In genomic region chr6:35134844-35135243, GRCm38 (mm10) we compare ENCODE assay signal across 10 mouse cellular contexts. TPM values are rescaled to one million over a fixed set of nuclear protein-coding genes. Genes with fewer than 3 reads are reported as not detected.
DNase-seq lines count a peak whose midpoint lies in the region; ATAC-seq and TF ChIP-seq lines count a peak whose summit lies in the region.
"Had no signal": no experiment of that assay in that cellular context is flagged by ENCODE, and none has a peak within 500 bp of the region (broad histone marks: within the 10 kb centered on the region; RNA-seq: fewer than 3 reads in every experiment).

No protein-coding gene starts in this region.

- TF ChIP-seq EP300 in liver, embryonic 14.5 days (IDR thresholded peaks at IDR 0.05; ENCODE audit: low read depth), result no peak

- in situ Hi-C loops in ES-E14 (cut with MboI; ENCODE audit: low sequenced_read_pairs in 2 of 2, unreplicated experiment in 2 of 2), result no loop called here

- no peaks in the 10 kb centered on the region for H3K9me3 ChIP-seq in kidney, embryonic 14.5 days (ENCODE audit: control insufficient read depth, low read length)
- H3K9me3 ChIP-seq in ES-E14 (ENCODE audit: control insufficient read depth, insufficient read depth, low read depth, low read length), result no peaks in the 10 kb centered on the region
- H3K9me3 ChIP-seq in embryonic facial prominence, embryonic 15.5 days (replicated peaks), result no peaks in the 10 kb centered on the region
- no peaks in the 10 kb centered on the region for H3K9me3 ChIP-seq in liver, embryonic 14.5 days (ENCODE audit: control insufficient read depth, low read length)

- WGBS in kidney, embryonic 14.5 days, result 62% methylated on average over 2 of the region's 2 CpGs
- WGBS in embryonic facial prominence, embryonic 15.5 days, result 55% methylated on average over 2 of the region's 2 CpGs
- 32% methylated on average over 2 of the region's 2 CpGs for WGBS in liver, embryonic 14.5 days (ENCODE audit: insufficient replicate concordance)

- H3K36me3 ChIP-seq in kidney, embryonic 14.5 days (ENCODE audit: control insufficient read depth, insufficient read depth, low read length), result no peaks in the 10 kb centered on the region
- no peaks in the 10 kb centered on the region for H3K36me3 ChIP-seq in ES-E14 (ENCODE audit: control insufficient read depth, insufficient read depth, low read length, poor library complexity, severe bottlenecking)
- H3K36me3 ChIP-seq in embryonic facial prominence, embryonic 15.5 days, result no peaks in the 10 kb centered on the region
- no peaks in the 10 kb centered on the region for H3K36me3 ChIP-seq in liver, embryonic 14.5 days (replicated peaks; ENCODE audit: control insufficient read depth, insufficient read depth, low read depth)

- no peak for ATAC-seq in kidney, embryonic 14.5 days (ENCODE audit: low FRiP score, low TSS enrichment)
- ATAC-seq in embryonic facial prominence, embryonic 15.5 days (ENCODE audit: insufficient number of reproducible peaks, low FRiP score, low TSS enrichment, low read depth), result no peak
- ATAC-seq in liver, embryonic 14.5 days (ENCODE audit: insufficient read depth), result no peak

- H3K4me3 ChIP-seq in kidney, embryonic 14.5 days (ENCODE audit: low read length), result peak overlapping the region; percentile 74; the same call in 1 of the 2 replicates
- peak overlapping the region; percentile 84 to 92; a peak in 3 of 4 replicates for H3K4me3 ChIP-seq in ES-E14 (ENCODE audit: insufficient read depth in 1 of 2, low read depth in 1 of 2, low read length in 2 of 2, poor library complexity in 1 of 2, severe bottlenecking in 1 of 2)
- no peak overlapping the region for H3K4me3 ChIP-seq in embryonic facial prominence, embryonic 15.5 days (replicated peaks)
- peak overlapping the region; percentile 75 to 95 for H3K4me3 ChIP-seq in liver, embryonic 14.5 days (ENCODE audit: insufficient read depth in 1 of 2, low read depth in 2 of 2, low read length in 2 of 2)

- H3K9ac ChIP-seq in kidney, embryonic 14.5 days (ENCODE audit: low read depth, low read length), result no peak overlapping the region
- H3K9ac ChIP-seq in ES-E14 (ENCODE audit: insufficient read depth, low read depth, low read length, poor library complexity, severe bottlenecking), result peak overlapping the region; percentile 91
- H3K9ac ChIP-seq in embryonic facial prominence, embryonic 15.5 days, result no peak overlapping the region
- peak overlapping the region; percentile 62 for H3K9ac ChIP-seq in liver, embryonic 14.5 days (replicated peaks)

- no peak for TF ChIP-seq CTCF in liver, embryonic 14.5 days (IDR thresholded peaks at IDR 0.05; ENCODE audit: low read depth)

- peaks cover 6% of the 10 kb centered on the region; the same call in 1 of the 2 replicates for H3K4me1 ChIP-seq in kidney, embryonic 14.5 days (ENCODE audit: control insufficient read depth, insufficient read depth, low read length)
- peaks cover 0 to 5% of the 10 kb centered on the region in 2 experiments; a peak in 1 of 4 replicates for H3K4me1 ChIP-seq in ES-E14 (ENCODE audit: control insufficient read depth in 2 of 2, insufficient read depth in 2 of 2, low read length in 2 of 2, poor library complexity in 1 of 2)
- peaks cover 12% of the 10 kb centered on the region; the same call in 1 of the 2 replicates for H3K4me1 ChIP-seq in embryonic facial prominence, embryonic 15.5 days
- H3K4me1 ChIP-seq in liver, embryonic 14.5 days (replicated peaks; ENCODE audit: control insufficient read depth in 2 of 2, insufficient read depth in 2 of 2, low read length in 1 of 2), result peaks cover 3 to 9% of the 10 kb centered on the region in 2 experiments

- H3K27ac ChIP-seq in kidney, embryonic 14.5 days (ENCODE audit: low read depth, low read length), result no peak overlapping the region
- no peak overlapping the region for H3K27ac ChIP-seq in ES-E14 (ENCODE audit: insufficient read depth, low read depth, low read length, poor library complexity, severe bottlenecking)
- H3K27ac ChIP-seq in embryonic facial prominence, embryonic 15.5 days (replicated peaks), result no peak overlapping the region
- H3K27ac ChIP-seq in liver, embryonic 14.5 days, result no peak overlapping the region

- H3K4me2 ChIP-seq in kidney, embryonic 14.5 days (replicated peaks; ENCODE audit: low read depth, low read length), result peak overlapping the region; percentile 85
- peak overlapping the region; percentile 82; the same call in 1 of the 2 replicates for H3K4me2 ChIP-seq in embryonic facial prominence, embryonic 15.5 days (replicated peaks)
- peak overlapping the region; percentile 96 for H3K4me2 ChIP-seq in liver, embryonic 14.5 days (ENCODE audit: low read depth)

- no peak for DNase-seq in kidney, postnatal 14 days
- no peak for DNase-seq in ES-E14 (ENCODE audit: low read depth, low spot score)
- DNase-seq in liver, embryonic 14.5 days (ENCODE audit: low read depth in 3 of 3, low spot score in 3 of 3), result no peak
- no peak for DNase-seq in right cerebral cortex, adult 18-20 months
- DNase-seq in cerebellum, adult 9-11 months, result no peak
- DNase-seq in left cerebral cortex, adult 9 months (ENCODE audit: low spot score in 2 of 2), result no peak
- DNase-seq: kidney, adult 2 months; thymus, adult 2 months had no signal

- no peaks in the 10 kb centered on the region for H3K27me3 ChIP-seq in kidney, embryonic 14.5 days (ENCODE audit: control insufficient read depth, insufficient read depth, low read length)
- no peaks in the 10 kb centered on the region for H3K27me3 ChIP-seq in embryonic facial prominence, embryonic 15.5 days
- H3K27me3 ChIP-seq in liver, embryonic 14.5 days (ENCODE audit: control insufficient read depth, insufficient read depth, low read length), result no peaks in the 10 kb centered on the region

TF ChIP-seq in ES-E14, 5 proteins besides CTCF, POLR2A, EP300 and RAD21:
- TF ChIP-seq ZNF384 (IDR thresholded peaks at IDR 0.05; ENCODE audit: low read depth, low read length) (no peak), MAFK (IDR thresholded peaks at IDR 0.05; ENCODE audit: insufficient read depth, low read depth, low read length) (no peak), ZC3H11A (IDR thresholded peaks at IDR 0.05; ENCODE audit: borderline replicate concordance, low read depth, low read length) (no peak), HCFC1 (IDR thresholded peaks at IDR 0.05; ENCODE audit: borderline replicate concordance, insufficient read depth, low read length) (no peak), CHD2 (IDR thresholded peaks at IDR 0.05; ENCODE audit: low read depth, low read length) (no peak)

RNA-seq across cellular contexts. Expression of gene Cnot4, which starts 1.3 kb away (rescaled TPM):
- polyA plus RNA-seq in kidney, embryonic 14.5 days (2014; fragmentation: Nextera tagmentation; extraction: Ambion mirVana), result 26.3 and 33.2 TPM in 2 replicates
- total RNA-seq in ES-E14 (2012; rRNA removed), result 16.9 and 18.8 TPM in 2 replicates
- 29.3 and 29.7 TPM in 2 replicates for polyA plus RNA-seq in embryonic facial prominence, embryonic 15.5 days (2015; fragmentation: Nextera tagmentation; extraction: Ambion mirVana)
- 7.0 and 7.3 TPM in 2 replicates for polyA plus RNA-seq in liver, embryonic 14.5 days (2012; rRNA removed)
- 11.2 and 12.0 TPM in 2 replicates for polyA plus RNA-seq in liver, embryonic 14.5 days (2014; fragmentation: Nextera tagmentation; extraction: Ambion mirVana)

RNA-seq across cellular contexts. Expression of gene Nup205, which starts 42.4 kb away (rescaled TPM):
- 30.5 and 53.7 TPM in 2 replicates for polyA plus RNA-seq in kidney, embryonic 14.5 days (2014; fragmentation: Nextera tagmentation; extraction: Ambion mirVana)
- total RNA-seq in ES-E14 (2012; rRNA removed), result 108 and 117 TPM in 2 replicates
- 28.0 and 29.0 TPM in 2 replicates for polyA plus RNA-seq in embryonic facial prominence, embryonic 15.5 days (2015; fragmentation: Nextera tagmentation; extraction: Ambion mirVana)
- polyA plus RNA-seq in liver, embryonic 14.5 days (2012; rRNA removed), result 15.8 and 19.3 TPM in 2 replicates
- polyA plus RNA-seq in liver, embryonic 14.5 days (2014; fragmentation: Nextera tagmentation; extraction: Ambion mirVana), result 22.3 and 24.7 TPM in 2 replicates

Comparison
In these comparisons a context has a peak if more than half of its experiments do, and no peak if none do; other contexts are left out.
1. H3K9ac ChIP-seq: peak in ES-E14 (single experiment) and liver, embryonic 14.5 days (single experiment); none in kidney, embryonic 14.5 days (single experiment) and embryonic facial prominence, embryonic 15.5 days (single experiment).
2. Peak in every context shown above with its lines, with median percentiles within 50 percentile points of each other: H3K4me2 ChIP-seq.